Mouse (Mus musculus) MEL (cell line): ENCODE data around the gene Snx29. TPM values are rescaled to one million over a fixed set of nuclear protein-coding genes. Genes with fewer than 3 reads are reported as not detected.

Experiments used
- DNase-seq: peaks from one replicate; pipeline ENCODE4 v3.0.0; 2011; ENCODE audit warnings: low read depth, low spot score
- H3K27ac ChIP-seq: 2 replicates; pipeline ENCODE4 v1.5.1; 2012; ENCODE audit warnings: low read depth, mild to moderate bottlenecking, control low read depth, low read length, moderate library complexity; ENCODE audit not compliant: control insufficient read depth
- H3K27me3 ChIP-seq, 2 experiments: fragments of 150-350 bp in 1 of 2; sonication (generic) in 1 of 2; 2 replicates each; pipeline ENCODE4 v1.6.1; 2012; ENCODE audit warnings: low read length in 2 of 2, mild to moderate bottlenecking in 2 of 2, improper control_type of control experiment in 1 of 2, moderate library complexity in 1 of 2; ENCODE audit not compliant: insufficient read depth in 2 of 2, control insufficient read depth in 1 of 2
- H3K36me3 ChIP-seq, 2 experiments: 2 replicates each; pipeline ENCODE4 v1.6.1; 2012 to 2014; ENCODE audit warnings: low read length in 2 of 2, improper control_type of control experiment in 1 of 2, inconsistent platforms in 1 of 2, mild to moderate bottlenecking in 1 of 2; ENCODE audit not compliant: insufficient read depth in 2 of 2, control insufficient read depth in 1 of 2
- H3K4me1 ChIP-seq, 2 experiments: fragments of 150-350 bp in 1 of 2; sonication (generic) in 1 of 2; 2 replicates each; pipeline ENCODE4 v1.6.1; 2012; ENCODE audit warnings: low read length in 2 of 2, improper control_type of control experiment in 1 of 2, mild to moderate bottlenecking in 1 of 2; ENCODE audit not compliant: insufficient read depth in 2 of 2, control insufficient read depth in 1 of 2
- H3K4me3 ChIP-seq, 2 experiments: fragments of 150-350 bp in 1 of 2; sonication (generic) in 1 of 2; 2 replicates each; pipeline ENCODE4 v1.5.1; 2012; ENCODE audit warnings: low read depth in 2 of 2, low read length in 2 of 2, mild to moderate bottlenecking in 2 of 2, moderate library complexity in 2 of 2, control low read depth in 1 of 2, improper control_type of control experiment in 1 of 2; ENCODE audit not compliant: control insufficient read depth in 1 of 2, insufficient read depth in 1 of 2
- H3K79me2 ChIP-seq: 2 replicates; pipeline ENCODE4 v1.6.1; 2012; ENCODE audit warnings: mild to moderate bottlenecking, low read length, moderate library complexity; ENCODE audit not compliant: control insufficient read depth, poor library complexity, insufficient read depth
- H3K9ac ChIP-seq: 2 replicates; pipeline ENCODE4 v1.6.1; 2012; ENCODE audit warnings: low read depth, mild to moderate bottlenecking, control low read depth, low read length, moderate library complexity; ENCODE audit not compliant: control insufficient read depth, poor library complexity, severe bottlenecking
- H3K9me3 ChIP-seq: fragments of 150-350 bp; sonication (generic); replicated peaks from 2 replicates; pipeline ENCODE4 v1.6.1; 2012; ENCODE audit warnings: mild to moderate bottlenecking, low read length, improper control_type of control experiment, moderate library complexity; ENCODE audit not compliant: insufficient read depth
- CHD2 ChIP-seq: IDR thresholded peaks from 2 replicates; pipeline ENCODE4 v1.6.1; 2011; ENCODE audit warnings: low read length, improper control_type of control experiment
- E2F4 ChIP-seq: IDR thresholded peaks from 2 replicates; pipeline ENCODE4 v1.6.1; 2011; ENCODE audit warnings: low read depth, low read length, improper control_type of control experiment, borderline replicate concordance
- ELF1 ChIP-seq: IDR thresholded peaks from 2 replicates; pipeline ENCODE4 v1.6.1; 2014; ENCODE audit warnings: low read depth, mild to moderate bottlenecking, inconsistent platforms, low read length, improper control_type of control experiment, moderate library complexity
- GABPA ChIP-seq: IDR thresholded peaks from 2 replicates; pipeline ENCODE4 v1.6.1; 2012; ENCODE audit warnings: low read depth, mild to moderate bottlenecking, inconsistent platforms, low read length, improper control_type of control experiment, moderate library complexity
- GATA1 ChIP-seq: IDR thresholded peaks from 2 replicates; pipeline ENCODE4 v1.6.1; 2011; ENCODE audit warnings: low read depth, low read length, improper control_type of control experiment
- KAT2A ChIP-seq: conservative IDR thresholded peaks from 2 replicates; pipeline ENCODE4 v1.6.1; 2012; ENCODE audit warnings: low read depth, low read length, improper control_type of control experiment, inconsistent platforms
- MAZ ChIP-seq: IDR thresholded peaks from 2 replicates; pipeline ENCODE4 v1.6.1; 2012; ENCODE audit warnings: low read depth, mild to moderate bottlenecking, inconsistent platforms, low read length, improper control_type of control experiment
- MYB ChIP-seq: IDR thresholded peaks from 2 replicates; pipeline ENCODE4 v1.6.1; 2011; ENCODE audit warnings: mild to moderate bottlenecking, low read depth, low read length, improper control_type of control experiment
- MYC ChIP-seq: IDR thresholded peaks from 2 replicates; pipeline ENCODE4 v1.6.1; 2011; ENCODE audit warnings: low read depth, mild to moderate bottlenecking, low read length, improper control_type of control experiment, moderate library complexity
- NELFE ChIP-seq: IDR thresholded peaks from 2 replicates; pipeline ENCODE4 v1.6.1; 2011; ENCODE audit warnings: low read depth, low read length, improper control_type of control experiment
- POLR2A ChIP-seq, 2 experiments: IDR thresholded peaks; 2 replicates each; pipeline ENCODE4 v1.6.1; 2011 to 2012; ENCODE audit warnings: low read length in 2 of 2, mild to moderate bottlenecking in 2 of 2, control low read depth in 1 of 2, improper control_type of control experiment in 1 of 2, low read depth in 1 of 2, moderate library complexity in 1 of 2; ENCODE audit not compliant: control insufficient read depth in 1 of 2, insufficient read depth in 1 of 2, poor library complexity in 1 of 2
- POLR2AphosphoS2 ChIP-seq: IDR thresholded peaks from 2 replicates; pipeline ENCODE4 v1.6.1; 2011; ENCODE audit warnings: low read length, improper control_type of control experiment
- POLR2AphosphoS5 ChIP-seq: IDR thresholded peaks from 2 replicates; pipeline ENCODE4 v1.6.1; 2012; ENCODE audit warnings: low read depth, borderline replicate concordance, mild to moderate bottlenecking, inconsistent platforms, low read length, moderate library complexity, mixed read lengths
- RAD21 ChIP-seq: IDR thresholded peaks from 2 replicates; pipeline ENCODE4 v1.6.1; 2011; ENCODE audit warnings: mild to moderate bottlenecking, low read depth, low read length, improper control_type of control experiment
- SIN3A ChIP-seq: IDR thresholded peaks from 2 replicates; pipeline ENCODE4 v1.6.1; 2012; ENCODE audit warnings: low read length, improper control_type of control experiment, inconsistent platforms
- TAL1 ChIP-seq: IDR thresholded peaks from 2 replicates; pipeline ENCODE4 v1.6.1; 2012; ENCODE audit warnings: mild to moderate bottlenecking, inconsistent platforms, low read length, moderate library complexity, mixed read lengths
- TBP ChIP-seq: IDR thresholded peaks from 2 replicates; pipeline ENCODE4 v1.8.0; 2011; ENCODE audit warnings: low read depth, low read length, improper control_type of control experiment
- TCF12 ChIP-seq: IDR thresholded peaks from 2 replicates; pipeline ENCODE4 v1.6.1; 2014; ENCODE audit warnings: low read depth, mild to moderate bottlenecking, inconsistent platforms, low read length, improper control_type of control experiment, moderate library complexity
- UBTF ChIP-seq: IDR thresholded peaks from 2 replicates; pipeline ENCODE4 v1.6.1; 2012; ENCODE audit warnings: low read depth, mild to moderate bottlenecking, inconsistent platforms, low read length, improper control_type of control experiment, moderate library complexity, borderline replicate concordance; ENCODE audit not compliant: insufficient read depth
- USF1 ChIP-seq: IDR thresholded peaks from 2 replicates; pipeline ENCODE4 v1.6.1; 2014; ENCODE audit warnings: low read depth, mild to moderate bottlenecking, inconsistent platforms, low read length, improper control_type of control experiment, moderate library complexity
- USF2 ChIP-seq, 2 experiments: IDR thresholded peaks; 2 replicates each; pipeline ENCODE4 v1.6.1; 2011 to 2012; ENCODE audit warnings: improper control_type of control experiment in 2 of 2, low read length in 2 of 2, borderline replicate concordance in 1 of 2, inconsistent platforms in 1 of 2, low read depth in 1 of 2, mild to moderate bottlenecking in 1 of 2; ENCODE audit not compliant: insufficient read depth in 1 of 2
- ZMIZ1 ChIP-seq: IDR thresholded peaks from 2 replicates; pipeline ENCODE4 v1.6.1; 2012; ENCODE audit warnings: low read depth, mild to moderate bottlenecking, inconsistent platforms, low read length, improper control_type of control experiment, moderate library complexity
- ZNF384 ChIP-seq: IDR thresholded peaks from 2 replicates; pipeline ENCODE4 v1.6.1; 2012; ENCODE audit warnings: low read depth, mild to moderate bottlenecking, inconsistent platforms, low read length, improper control_type of control experiment
- polyA plus RNA-seq, 2 experiments: library from polyadenylated mRNA; stranded (reverse) in 1 of 2; unstranded in 1 of 2; fragments of >175 nt in 1 of 2; fragments of >200 nt in 1 of 2; gene quantifications; 2 replicates each; pipeline versions ENCODE4 v1.2.1 to v1.2.4; 2012; ENCODE audit warnings: low replicate concordance in 2 of 2, low read depth in 1 of 2; ENCODE audit not compliant: insufficient read length in 2 of 2, insufficient read depth in 1 of 2, missing spikeins in 1 of 2
- total RNA-seq: library from RNA; depleted of rRNA; stranded (reverse); fragments of 300-350 nt; gene quantifications from 2 replicates; pipeline ENCODE4 v1.2.3, GENCODE M21; 2012

Gene Snx29
- total and polyA plus RNA-seq, 3 experiments: 0.72 to 0.73 TPM; not detected in 1

- Histone ChIP-seq H3K27ac (no peak overlapping the region), H3K9me3 (no peaks in the 10 kb centered on the region), H3K4me3 (no peak overlapping the region), H3K4me1 (no peaks in the 10 kb centered on the region), H3K9ac (no peak overlapping the region), H3K36me3 (no peaks in the 10 kb centered on the region), H3K79me2 (no peaks in the 10 kb centered on the region), H3K27me3 (no peaks in the 10 kb centered on the region)
- TF ChIP-seq USF1: no peak
- no peak for TF ChIP-seq POLR2A (IDR thresholded peaks at IDR 0.05; ENCODE audit: control insufficient read depth in 1 of 2, insufficient read depth in 1 of 2, low read depth in 1 of 2, low read length in 2 of 2, poor library complexity in 1 of 2)
- TF ChIP-seq NELFE: no peak
- TF ChIP-seq TAL1: no peak
- no peak for TF ChIP-seq POLR2AphosphoS2
- no peak for TF ChIP-seq GATA1
- no peak for TF ChIP-seq CHD2
- no peak for TF ChIP-seq RAD21
- TF ChIP-seq ZNF384: no peak
- TF ChIP-seq GABPA: no peak
- TF ChIP-seq ZMIZ1: no peak
- no peak for TF ChIP-seq TBP
- TF ChIP-seq USF2 (IDR thresholded peaks at IDR 0.05; ENCODE audit: borderline replicate concordance in 1 of 2, insufficient read depth in 1 of 2, low read depth in 1 of 2, low read length in 2 of 2): no peak
- TF ChIP-seq KAT2A: no peak
- no peak for TF ChIP-seq MAZ
- no peak for TF ChIP-seq MYB
- no peak for TF ChIP-seq ELF1
- no peak for DNase-seq
Observed at GRCm38 (mm10) chr16:11597769-11598168, 275.1 kb downstream of the Snx29 start.

- no peak overlapping the region for H3K9ac ChIP-seq
- H3K27ac ChIP-seq: no peak overlapping the region
Observed at GRCm38 (mm10) chr16:11599523-11599922, 276.8 kb downstream of the Snx29 start.

More at GRCm38 (mm10) chr16:11599523-11599922, 276.8 kb downstream of the Snx29 start:
- TF ChIP-seq USF1 (no peak), USF2 (IDR thresholded peaks at IDR 0.05; ENCODE audit: borderline replicate concordance in 1 of 2, insufficient read depth in 1 of 2, low read depth in 1 of 2, low read length in 2 of 2) (no peak), GABPA (no peak), MYC (no peak), UBTF (no peak), E2F4 (no peak), TAL1 (no peak), POLR2AphosphoS5 (no peak), CHD2 (no peak), POLR2AphosphoS2 (no peak), ELF1 (no peak), TCF12 (no peak), POLR2A (IDR thresholded peaks at IDR 0.05; ENCODE audit: control insufficient read depth in 1 of 2, insufficient read depth in 1 of 2, low read depth in 1 of 2, low read length in 2 of 2, poor library complexity in 1 of 2) (no peak), SIN3A (no peak)
- Histone ChIP-seq H3K4me1 (no peaks in the 10 kb centered on the region), H3K4me3 (no peak overlapping the region), H3K79me2 (no peaks in the 10 kb centered on the region), H3K9me3 (no peaks in the 10 kb centered on the region), H3K36me3 (no peaks in the 10 kb centered on the region), H3K27me3 (no peaks in the 10 kb centered on the region)
- DNase-seq: no peak
